Mouse (Mus musculus): ENCODE measurements around the gene Mvb12b. TPM values are rescaled to one million over a fixed set of nuclear protein-coding genes. Genes with fewer than 3 reads are reported as not detected.

Gene Mvb12b
- total and polyA plus RNA-seq, 3 experiments = 22.8 to 23.3 TPM; not detected in 1

DNA sequence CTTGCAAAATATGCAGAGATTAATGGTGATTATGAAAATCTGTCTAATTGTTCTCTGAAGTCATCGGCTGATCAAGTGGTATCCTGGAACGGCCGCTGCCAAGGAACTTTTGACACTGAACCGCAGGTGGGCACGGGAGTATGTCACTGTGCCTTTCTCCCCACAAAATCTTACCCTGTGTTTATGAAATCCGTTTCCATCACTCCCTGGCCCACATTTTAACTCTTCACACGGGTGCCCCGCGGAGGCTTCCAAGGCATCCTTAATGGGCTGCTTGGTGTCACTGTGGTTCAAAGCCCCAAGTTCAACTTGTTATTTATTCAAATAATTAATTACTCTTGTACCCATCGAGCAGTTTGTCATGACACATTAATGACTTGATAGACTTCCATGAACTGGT is 116.4 kb downstream of the Mvb12b start:
- no peak overlapping the region for H3K4me3 ChIP-seq (ENCODE audit: control insufficient read depth in 1 of 2, insufficient read depth in 1 of 2, low read depth in 2 of 2, low read length in 2 of 2)
- TF ChIP-seq MAZ (IDR thresholded peaks at IDR 0.05; ENCODE audit: low read depth, low read length) (no peak), MYB (IDR thresholded peaks at IDR 0.05; ENCODE audit: low read depth, low read length) (no peak), MAFK (IDR thresholded peaks at IDR 0.05; ENCODE audit: borderline replicate concordance, low read depth, low read length) (no peak), TCF12 (IDR thresholded peaks at IDR 0.05; ENCODE audit: low read depth, low read length) (no peak), RAD21 (IDR thresholded peaks at IDR 0.05; ENCODE audit: low read depth, low read length) (no peak), MAX (IDR thresholded peaks at IDR 0.05; ENCODE audit: low read length) (no peak), CHD2 (IDR thresholded peaks at IDR 0.05; ENCODE audit: low read length) (no peak), CTCF (IDR thresholded peaks at IDR 0.05 in 2 of 3, conservative IDR thresholded peaks at IDR 0.05 in 1 of 3; ENCODE audit: control insufficient read depth in 1 of 3, insufficient read depth in 1 of 3, low read depth in 2 of 3, low read length in 3 of 3, poor library complexity in 1 of 3, severe bottlenecking in 1 of 3) (no peak), CHD1 (IDR thresholded peaks at IDR 0.05; ENCODE audit: low read depth, low read length) (no peak), RCOR1 (IDR thresholded peaks at IDR 0.05; ENCODE audit: low read depth, low read length) (no peak), ETS1 (IDR thresholded peaks at IDR 0.05; ENCODE audit: low read depth, low read length) (no peak), TBP (IDR thresholded peaks at IDR 0.05; ENCODE audit: low read depth, low read length) (no peak), MEF2A (IDR thresholded peaks at IDR 0.05; ENCODE audit: extremely low read depth, insufficient replicate concordance, low read depth, low read length, poor library complexity, severe bottlenecking) (no peak), GATA1 (IDR thresholded peaks at IDR 0.05; ENCODE audit: low read depth, low read length) (no peak), ELF1 (IDR thresholded peaks at IDR 0.05; ENCODE audit: low read depth, low read length) (no peak), ZKSCAN1 (IDR thresholded peaks at IDR 0.05; ENCODE audit: low read depth, low read length) (no peak), ZMIZ1 (IDR thresholded peaks at IDR 0.05; ENCODE audit: low read depth, low read length) (no peak), BHLHE40 (IDR thresholded peaks at IDR 0.05; ENCODE audit: borderline replicate concordance, low read depth, low read length) (no peak), JUND (IDR thresholded peaks at IDR 0.05; ENCODE audit: low read depth, low read length) (no peak)
- no peak overlapping the region for H3K9ac ChIP-seq (ENCODE audit: control insufficient read depth, low read depth, low read length, poor library complexity, severe bottlenecking)
- H3K9me3 ChIP-seq (replicated peaks; ENCODE audit: insufficient read depth, low read length) = no peaks in the 10 kb centered on the region
- H3K79me2 ChIP-seq (ENCODE audit: control insufficient read depth, insufficient read depth, low read length, poor library complexity) = no peaks in the 10 kb centered on the region
- no peak overlapping the region for H3K27ac ChIP-seq (ENCODE audit: control insufficient read depth, low read depth, low read length)
- H3K36me3 ChIP-seq (ENCODE audit: control insufficient read depth in 1 of 2, insufficient read depth in 2 of 2, low read length in 2 of 2) = no peaks in the 10 kb centered on the region; a peak in 1 of 4 replicates
- H3K27me3 ChIP-seq (ENCODE audit: control insufficient read depth in 1 of 2, insufficient read depth in 2 of 2, low read length in 2 of 2) = no peaks in the 10 kb centered on the region
- no peaks in the 10 kb centered on the region for H3K4me1 ChIP-seq (ENCODE audit: control insufficient read depth in 1 of 2, insufficient read depth in 2 of 2, low read length in 2 of 2)
- DNase-seq (ENCODE audit: low read depth, low spot score) = no peak

GRCm38 (mm10) chr2:33770526-33771130 is 117.1 kb downstream of the Mvb12b start:
- no peaks in the 10 kb centered on the region for H3K79me2 ChIP-seq (ENCODE audit: control insufficient read depth, insufficient read depth, low read length, poor library complexity)
- H3K9me3 ChIP-seq (replicated peaks; ENCODE audit: insufficient read depth, low read length) = no peaks in the 10 kb centered on the region
- no peak for DNase-seq (ENCODE audit: low read depth, low spot score)
- H3K4me1 ChIP-seq (ENCODE audit: control insufficient read depth in 1 of 2, insufficient read depth in 2 of 2, low read length in 2 of 2) = no peaks in the 10 kb centered on the region
- H3K9ac ChIP-seq (ENCODE audit: control insufficient read depth, low read depth, low read length, poor library complexity, severe bottlenecking) = no peak overlapping the region
- H3K36me3 ChIP-seq (ENCODE audit: control insufficient read depth in 1 of 2, insufficient read depth in 2 of 2, low read length in 2 of 2) = no peaks in the 10 kb centered on the region
- TF ChIP-seq RAD21 (IDR thresholded peaks at IDR 0.05; ENCODE audit: low read depth, low read length) = no peak
- no peak for TF ChIP-seq USF2 (IDR thresholded peaks at IDR 0.05; ENCODE audit: borderline replicate concordance in 1 of 2, insufficient read depth in 1 of 2, low read depth in 1 of 2, low read length in 2 of 2)
- TF ChIP-seq MAZ (IDR thresholded peaks at IDR 0.05; ENCODE audit: low read depth, low read length) = no peak
- no peaks in the 10 kb centered on the region for H3K27me3 ChIP-seq (ENCODE audit: control insufficient read depth in 1 of 2, insufficient read depth in 2 of 2, low read length in 2 of 2)
- H3K27ac ChIP-seq (ENCODE audit: control insufficient read depth, low read depth, low read length) = no peak overlapping the region
- H3K4me3 ChIP-seq (ENCODE audit: control insufficient read depth in 1 of 2, insufficient read depth in 1 of 2, low read depth in 2 of 2, low read length in 2 of 2) = no peak overlapping the region

All from MEL (cell line).